Mouse (Mus musculus) small intestine, adult 2 months (tissue): ENCODE measurements around the gene Cdt1.
"Not testable (repeated sequence)": the region's sequence is repeated elsewhere in the genome, so short reads cannot be mapped to it uniquely, and the experiment has no call there.

Experiments
- CTCF ChIP-seq: fragments of 200-500 bp; IDR thresholded peaks from 2 replicates; pipeline ENCODE4 v1.5.1; 2012; ENCODE audit warnings: low read depth, mild to moderate bottlenecking, control low read depth, inconsistent platforms, low read length, moderate library complexity, mixed read lengths; ENCODE audit not compliant: insufficient replicate concordance, insufficient read length; ENCODE audit errors: extremely low read depth
- POLR2A ChIP-seq: fragments of 200-500 bp; IDR thresholded peaks from 2 replicates; pipeline ENCODE4 v1.6.1; 2012; ENCODE audit warnings: low read depth, mild to moderate bottlenecking, control low read depth, inconsistent platforms, low read length, moderate library complexity

GRCm38 (mm10) chr8:122573176-122573575, 5.4 kb downstream of the Cdt1 start:
- TF ChIP-seq POLR2A, CTCF: not testable (repeated sequence)
